Mouse (Mus musculus) limb, embryonic 15.5 days (tissue): ENCODE data around the gene Avil. TPM values are rescaled to one million over a fixed set of nuclear protein-coding genes. Genes with fewer than 3 reads are reported as not detected.

ENCODE experiments used
- ATAC-seq: fragments of 200-750 bp; cut with Nextera tagmentation; 2 replicates; pipeline ENCODE4 v1.8.0; 2017; ENCODE audit warnings: low read depth, moderate TSS enrichment; ENCODE audit not compliant: insufficient number of reproducible peaks, low FRiP score, low TSS enrichment
- H3K27ac ChIP-seq: fragments of 300-500 bp; sonication (generic); 2 replicates; pipeline ENCODE4 v1.5.1; 2015; ENCODE audit warnings: moderate library complexity, mild to moderate bottlenecking, inconsistent platforms
- H3K27me3 ChIP-seq: fragments of 300-500 bp; sonication (generic); 2 replicates; pipeline ENCODE4 v1.6.1; 2015; ENCODE audit warnings: inconsistent platforms
- H3K36me3 ChIP-seq: fragments of 300-500 bp; sonication (generic); 2 replicates; pipeline ENCODE4 v1.6.1; 2015; ENCODE audit warnings: inconsistent platforms
- H3K4me1 ChIP-seq: fragments of 300-500 bp; sonication (generic); 2 replicates; pipeline ENCODE4 v1.6.1; 2015; ENCODE audit warnings: inconsistent platforms
- H3K4me2 ChIP-seq: fragments of 300-500 bp; sonication (generic); 2 replicates; pipeline ENCODE4 v1.6.1; 2015; ENCODE audit warnings: mild to moderate bottlenecking, inconsistent platforms
- H3K4me3 ChIP-seq: fragments of 300-500 bp; sonication (generic); 2 replicates; pipeline ENCODE4 v1.5.1; 2015; ENCODE audit warnings: mild to moderate bottlenecking, inconsistent platforms
- H3K9ac ChIP-seq: fragments of 300-500 bp; sonication (generic); 2 replicates; pipeline ENCODE4 v1.6.1; 2015; ENCODE audit warnings: inconsistent platforms
- H3K9me3 ChIP-seq: fragments of 300-500 bp; sonication (generic); 2 replicates; pipeline ENCODE4 v1.6.1; 2016; ENCODE audit warnings: inconsistent platforms
- WGBS: fragments of 180-500 bp; shearing (Covaris S2); methylation state at CpG from one replicate; pipeline ENCODE4 v1.1.7; 2015; 5-methylcytosine and 5-hydroxymethylcytosine counted together
- polyA plus RNA-seq: library from polyadenylated mRNA; unstranded; fragments of >200 nt; fragmentation: Nextera tagmentation; extraction: Ambion mirVana; gene quantifications from 2 replicates; pipeline ENCODE4 v1.2.1, GENCODE M21; 2015

Avil gene
- polyA plus RNA-seq, 1 experiment from 2014 or later, result 0.50 TPM

DNA sequence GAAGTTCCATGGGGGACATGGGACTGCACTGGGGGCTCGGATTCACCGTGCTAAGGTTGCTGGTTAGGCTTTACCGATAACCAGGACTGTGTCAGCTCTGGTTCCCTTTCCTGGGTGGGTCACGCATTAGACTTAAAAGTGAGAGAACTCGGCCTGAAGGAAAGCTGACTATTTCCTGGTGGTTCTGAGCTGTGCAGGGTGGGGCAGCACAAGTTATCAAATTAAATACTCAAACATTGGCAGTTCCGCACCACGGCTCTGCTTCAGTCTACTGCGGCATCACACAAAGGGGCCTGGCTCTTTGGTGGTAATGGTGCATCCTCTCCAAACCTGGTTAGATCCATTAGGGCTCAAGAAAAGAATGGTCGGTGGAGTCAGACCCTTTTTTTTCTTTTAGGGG is 788 bp downstream of the Avil start:
- ATAC-seq, result no peak
- H3K27ac ChIP-seq, result no peak overlapping the region

DNA sequence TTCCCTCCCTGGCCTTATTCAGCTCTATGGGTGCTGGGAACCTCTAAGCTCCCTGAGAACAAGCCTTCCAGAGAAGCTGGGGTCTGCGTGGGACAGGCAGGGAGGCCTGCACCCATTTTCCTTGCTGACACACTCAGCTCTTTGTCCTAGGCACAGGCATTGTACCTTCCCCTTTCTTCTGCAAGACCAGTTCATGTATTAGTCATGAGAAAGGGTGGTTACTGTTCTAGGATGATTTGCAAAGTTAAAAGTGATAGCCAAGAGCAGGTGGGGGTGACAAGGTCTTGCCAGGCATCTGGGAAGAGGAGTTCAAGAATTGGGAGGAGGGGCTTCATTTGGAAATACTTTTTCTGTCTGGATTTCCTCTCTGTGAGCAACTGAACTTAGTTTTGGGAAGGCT is 1.5 kb downstream of the Avil start:
- no peak overlapping the region for H3K27ac ChIP-seq
- ATAC-seq, result no peak
- 77% methylated on average over 1 of the region's 1 CpGs for WGBS

More for the DNA sequence above, 788 bp downstream of the Avil start:
- H3K9me3 ChIP-seq, result no peaks in the 10 kb centered on the region
- H3K4me3 ChIP-seq, result no peak overlapping the region
- H3K4me1 ChIP-seq, result peaks cover 9% of the 10 kb centered on the region
- no peaks in the 10 kb centered on the region for H3K27me3 ChIP-seq
- H3K36me3 ChIP-seq, result peaks cover 29% of the 10 kb centered on the region
- WGBS, result 86% methylated on average over 9 of the region's 9 CpGs
- H3K9ac ChIP-seq, result no peak overlapping the region
- H3K4me2 ChIP-seq, result no peak overlapping the region

DNA sequence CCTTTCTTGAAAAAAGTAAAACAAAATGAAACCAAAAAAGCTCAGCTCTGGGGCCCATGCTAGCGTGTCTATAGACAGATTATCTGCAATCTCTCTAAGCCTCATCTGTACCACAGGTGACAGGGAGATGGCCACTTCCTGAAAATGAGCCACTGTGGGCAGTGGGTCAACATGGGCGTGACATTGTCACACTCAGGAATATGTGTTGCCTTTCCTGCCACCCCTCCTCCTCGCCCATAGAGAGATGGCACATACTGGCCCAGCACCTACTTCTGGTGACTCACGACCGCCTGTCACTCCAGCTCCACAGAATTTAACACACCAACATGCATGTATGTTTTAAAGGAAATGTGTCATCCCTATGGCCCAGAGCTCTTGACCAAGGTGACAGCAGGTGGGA is 2.3 kb downstream of the Avil start:
- Histone ChIP-seq H3K36me3 (peaks cover 22% of the 10 kb centered on the region), H3K9me3 (no peaks in the 10 kb centered on the region), H3K4me1 (peaks cover 2% of the 10 kb centered on the region), H3K27ac (no peak overlapping the region), H3K27me3 (no peaks in the 10 kb centered on the region), H3K4me2 (no peak overlapping the region), H3K4me3 (no peak overlapping the region), H3K9ac (no peak overlapping the region)
- ATAC-seq, result no peak
- WGBS, result 89% methylated on average over 5 of the region's 5 CpGs

More for the DNA sequence above, 1.5 kb downstream of the Avil start:
- no peak overlapping the region for H3K4me2 ChIP-seq
- peaks cover 9% of the 10 kb centered on the region for H3K4me1 ChIP-seq
- H3K4me3 ChIP-seq, result no peak overlapping the region
- no peaks in the 10 kb centered on the region for H3K9me3 ChIP-seq
- no peak overlapping the region for H3K9ac ChIP-seq
- H3K27me3 ChIP-seq, result no peaks in the 10 kb centered on the region
- H3K36me3 ChIP-seq, result peaks cover 29% of the 10 kb centered on the region

DNA sequence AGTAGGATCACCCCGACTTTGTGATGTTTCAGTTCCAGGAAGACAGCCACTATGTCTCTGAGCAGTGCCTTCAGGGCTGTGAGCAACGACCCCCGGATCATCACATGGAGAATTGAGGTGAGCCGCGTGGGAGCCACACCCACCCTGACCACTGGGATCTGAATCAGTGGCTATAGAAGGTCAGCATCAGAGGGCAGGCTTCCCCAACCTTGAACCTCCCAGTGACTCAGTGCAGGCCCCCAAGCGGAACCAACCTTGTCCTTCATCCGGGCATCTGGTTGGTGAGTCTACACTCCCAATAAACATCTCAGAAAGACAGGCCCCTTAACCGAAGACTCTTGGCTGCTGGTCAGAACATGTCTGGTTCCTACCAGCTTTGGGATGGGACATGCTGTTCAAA is 2.8 kb downstream of the Avil start:
- H3K4me2 ChIP-seq, result no peak overlapping the region
- no peak overlapping the region for H3K4me3 ChIP-seq
- WGBS, result 78% methylated on average over 8 of the region's 8 CpGs
- no peaks in the 10 kb centered on the region; the same call in 1 of the 2 replicates for H3K4me1 ChIP-seq
- no peak overlapping the region for H3K27ac ChIP-seq
- no peak for ATAC-seq
- H3K27me3 ChIP-seq, result no peaks in the 10 kb centered on the region
- no peak overlapping the region for H3K9ac ChIP-seq
- no peaks in the 10 kb centered on the region for H3K9me3 ChIP-seq
- H3K36me3 ChIP-seq, result peaks cover 16% of the 10 kb centered on the region

DNA sequence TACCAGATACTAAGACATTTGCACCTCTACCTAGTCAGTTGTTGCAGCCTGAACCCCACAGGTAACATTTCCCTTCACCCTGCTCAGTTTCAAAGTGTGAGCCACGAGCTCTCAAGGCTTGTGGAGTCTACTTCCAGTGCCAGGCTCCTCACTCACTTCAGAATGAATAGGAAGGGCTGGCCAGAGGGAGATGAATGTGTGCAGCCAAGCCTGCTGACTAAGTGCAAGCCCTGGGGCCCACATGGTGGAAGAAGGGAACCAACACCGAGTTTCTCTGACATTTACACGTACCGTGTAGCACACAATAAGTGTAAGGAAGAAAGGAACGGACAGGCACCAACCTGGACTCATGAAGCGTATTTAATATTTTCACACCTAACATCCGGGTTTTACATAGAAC is 3.3 kb downstream of the Avil start:
- H3K4me3 ChIP-seq, result no peak overlapping the region
- H3K36me3 ChIP-seq, result peaks cover 12% of the 10 kb centered on the region
- no peaks in the 10 kb centered on the region; the same call in 1 of the 2 replicates for H3K4me1 ChIP-seq
- H3K9me3 ChIP-seq, result no peaks in the 10 kb centered on the region
- WGBS, result 85% methylated on average over 7 of the region's 7 CpGs
- no peak overlapping the region for H3K27ac ChIP-seq
- no peak overlapping the region for H3K4me2 ChIP-seq
- no peak overlapping the region for H3K9ac ChIP-seq
- no peaks in the 10 kb centered on the region for H3K27me3 ChIP-seq
- ATAC-seq, result no peak

DNA sequence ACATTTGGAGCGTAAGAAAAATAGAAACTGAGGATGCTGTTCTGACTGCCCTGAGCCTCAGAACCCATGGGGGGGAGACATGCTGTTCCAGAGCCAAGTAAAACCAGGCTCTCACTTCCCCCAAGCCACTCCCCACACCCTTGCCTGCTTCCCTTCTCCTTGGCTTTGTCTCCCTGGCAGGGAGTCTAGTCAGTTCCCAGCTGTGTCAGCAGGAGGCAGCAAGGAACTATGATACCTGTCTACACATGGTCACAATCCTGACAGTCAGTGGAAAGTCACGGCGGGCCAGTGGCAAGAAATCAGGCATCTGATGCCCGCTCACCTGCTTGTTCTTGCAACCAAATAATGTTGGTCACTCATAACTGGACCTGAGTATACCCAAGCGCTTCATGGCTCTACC is 16.0 kb downstream of the Avil start:
- Histone ChIP-seq H3K27ac (no peak overlapping the region), H3K36me3 (0 out of 2 replicates have a peak, but pooled peaks cover 3% of the 10 kb centered on the region), H3K4me1 (peaks cover 11% of the 10 kb centered on the region), H3K4me2 (no peak overlapping the region), H3K9me3 (no peaks in the 10 kb centered on the region), H3K9ac (no peak overlapping the region), H3K27me3 (no peaks in the 10 kb centered on the region), H3K4me3 (no peak overlapping the region)
- ATAC-seq, result no peak
- WGBS, result 39% methylated on average over 5 of the region's 5 CpGs

DNA sequence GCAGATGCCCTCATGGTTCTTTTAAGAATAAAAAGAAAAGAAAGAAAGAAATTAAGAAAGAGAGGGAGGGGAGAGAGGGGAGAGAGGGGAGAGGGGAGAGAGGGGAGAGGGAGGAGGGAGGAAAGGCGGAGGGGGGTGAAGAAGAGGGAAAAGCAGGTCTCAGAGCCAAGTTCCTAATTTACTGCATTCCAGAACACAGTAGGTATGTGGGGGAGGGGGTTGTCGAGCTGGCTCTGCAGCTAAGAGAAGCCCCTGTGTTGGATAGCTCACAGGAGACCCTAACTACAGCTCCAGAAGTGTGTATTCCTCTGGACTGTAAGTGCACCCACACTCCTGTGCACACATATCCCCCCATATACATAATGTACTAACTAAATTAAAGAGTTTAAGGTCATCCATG is 16.6 kb downstream of the Avil start:
- Histone ChIP-seq H3K9ac (no peak overlapping the region), H3K9me3 (no peaks in the 10 kb centered on the region), H3K4me1 (peaks cover 11% of the 10 kb centered on the region), H3K36me3 (peaks cover 7% of the 10 kb centered on the region), H3K4me3 (no peak overlapping the region), H3K27ac (no peak overlapping the region), H3K27me3 (no peaks in the 10 kb centered on the region), H3K4me2 (no peak overlapping the region)
- 21% methylated on average over 2 of the region's 2 CpGs for WGBS
- no peak for ATAC-seq

DNA sequence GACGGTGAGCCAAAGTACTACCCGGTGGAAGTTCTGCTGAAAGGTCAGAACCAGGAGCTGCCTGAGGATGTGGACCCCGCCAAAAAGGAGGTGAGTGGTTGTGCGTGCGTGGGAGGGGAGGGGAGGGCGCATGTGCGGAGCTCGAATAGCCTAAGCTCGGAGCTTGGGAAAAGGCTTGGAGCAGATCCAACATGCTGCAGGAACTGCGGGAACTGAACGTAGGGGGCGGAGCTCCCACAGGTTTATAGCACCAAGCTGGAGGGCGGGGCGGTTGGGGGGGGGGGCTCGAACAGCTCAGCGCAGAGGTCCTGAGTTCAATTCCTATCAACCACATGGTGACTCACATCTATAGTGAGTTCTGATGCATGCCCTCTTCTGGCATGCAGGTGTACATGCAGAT is 17.9 kb downstream of the Avil start:
- no peak overlapping the region for H3K27ac ChIP-seq
- H3K4me2 ChIP-seq, result no peak overlapping the region
- no peaks in the 10 kb centered on the region for H3K9me3 ChIP-seq
- no peak for ATAC-seq
- H3K27me3 ChIP-seq, result no peaks in the 10 kb centered on the region
- H3K4me1 ChIP-seq, result peaks cover 11% of the 10 kb centered on the region
- H3K36me3 ChIP-seq, result peaks cover 17% of the 10 kb centered on the region
- no peak overlapping the region for H3K9ac ChIP-seq
- 59% methylated on average over 16 of the region's 16 CpGs for WGBS
- H3K4me3 ChIP-seq, result no peak overlapping the region

DNA sequence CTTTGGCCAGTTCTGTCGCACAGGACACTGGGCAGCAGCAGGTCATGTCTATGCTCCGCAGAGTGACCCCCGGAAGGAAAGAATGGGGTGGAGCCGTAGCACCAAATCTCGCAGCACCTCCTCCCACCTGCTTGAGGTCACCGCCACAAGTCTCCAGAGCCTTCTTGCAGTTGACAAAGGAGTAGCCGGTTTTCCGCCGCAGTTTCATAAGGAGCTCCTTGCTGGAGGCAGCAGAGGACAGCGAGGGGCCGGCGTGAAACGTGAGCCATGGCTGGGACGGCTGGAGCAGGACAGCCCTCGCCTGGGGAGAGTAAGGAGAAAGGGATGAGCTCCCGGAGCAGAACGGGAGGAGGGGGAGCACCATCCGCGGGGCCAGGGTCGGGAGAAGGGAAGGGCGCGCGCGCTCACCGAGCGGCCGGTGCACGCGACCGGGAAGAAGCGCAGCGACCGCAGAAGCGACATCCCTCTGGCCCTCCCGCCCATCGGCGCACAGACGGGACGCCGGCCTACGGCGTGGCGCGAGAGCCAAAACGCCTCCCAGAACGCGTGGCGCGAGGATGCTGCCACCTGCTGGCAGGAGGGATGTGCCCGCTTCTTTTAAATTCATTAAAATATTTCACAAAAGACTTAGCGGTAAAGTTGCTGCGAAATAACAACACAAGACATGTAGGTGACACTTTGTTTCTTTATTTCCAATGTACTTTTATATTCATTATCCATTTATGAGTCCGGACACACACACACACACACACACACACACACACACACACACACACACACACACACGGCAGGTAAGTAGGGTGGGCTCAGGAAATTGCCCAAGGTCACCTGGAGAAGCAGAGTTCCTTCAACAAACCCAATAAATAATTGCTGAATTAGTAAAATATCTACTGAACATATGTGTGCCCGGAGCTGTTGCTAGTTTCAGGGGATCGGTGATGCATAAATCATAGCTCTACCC is 30.1 kb downstream of the Avil start, which contains the start of gene Tsfm:
TSS of gene Tsfm (minus strand) at position 505 of the 961 bp plus-strand sequence.
- Histone ChIP-seq H3K9ac (peak within 1 kb of the TSS; percentile 90), H3K36me3 (peaks cover 29% of the 10 kb centered on the region), H3K4me1 (peaks cover 12% of the 10 kb centered on the region; the same call in 1 of the 2 replicates), H3K27ac (peak within 1 kb of the TSS; percentile 67), H3K9me3 (no peaks in the 10 kb centered on the region), H3K4me3 (peak within 1 kb of the TSS; percentile 89), H3K27me3 (no peaks in the 10 kb centered on the region), H3K4me2 (peak within 1 kb of the TSS; percentile 65)
- 4% methylated on average over 56 of the region's 56 CpGs for WGBS
- ATAC-seq, result 0 out of 2 replicates have a peak, but pooled peaks have one; percentile 56

DNA sequence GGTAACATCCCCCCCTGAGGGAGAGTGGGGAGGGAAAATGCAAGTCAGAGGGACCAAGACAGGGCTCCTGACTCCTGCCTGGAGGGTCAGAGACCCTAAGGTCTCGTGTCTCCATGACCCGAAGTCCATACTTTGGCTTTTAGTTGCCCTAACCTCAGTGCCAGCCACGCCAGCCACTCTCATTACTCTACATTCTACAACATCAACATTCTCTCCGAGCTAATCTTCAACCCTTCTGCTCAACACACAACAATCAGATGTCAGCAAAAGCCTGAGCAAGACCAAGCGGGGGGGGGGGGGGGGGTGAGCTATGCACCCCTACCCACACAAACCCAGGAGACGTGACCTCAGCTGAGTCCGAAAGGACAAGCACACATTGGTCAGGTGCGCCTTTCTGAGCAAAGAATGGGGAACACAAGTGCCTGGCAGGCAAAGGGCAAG is 32.8 kb downstream of the Avil start:
- H3K27me3 ChIP-seq, result no peaks in the 10 kb centered on the region
- 81% methylated on average over 8 of the region's 8 CpGs for WGBS
- H3K4me3 ChIP-seq, result no peak overlapping the region
- no peak overlapping the region for H3K4me2 ChIP-seq
- no peak overlapping the region for H3K27ac ChIP-seq
- peaks cover 2% of the 10 kb centered on the region for H3K36me3 ChIP-seq
- H3K9me3 ChIP-seq, result no peaks in the 10 kb centered on the region
- 0 out of 2 replicates have a peak, but pooled peaks have one; percentile 37 for ATAC-seq
- peaks cover 12% of the 10 kb centered on the region; the same call in 1 of the 2 replicates for H3K4me1 ChIP-seq
- no peak overlapping the region for H3K9ac ChIP-seq

DNA sequence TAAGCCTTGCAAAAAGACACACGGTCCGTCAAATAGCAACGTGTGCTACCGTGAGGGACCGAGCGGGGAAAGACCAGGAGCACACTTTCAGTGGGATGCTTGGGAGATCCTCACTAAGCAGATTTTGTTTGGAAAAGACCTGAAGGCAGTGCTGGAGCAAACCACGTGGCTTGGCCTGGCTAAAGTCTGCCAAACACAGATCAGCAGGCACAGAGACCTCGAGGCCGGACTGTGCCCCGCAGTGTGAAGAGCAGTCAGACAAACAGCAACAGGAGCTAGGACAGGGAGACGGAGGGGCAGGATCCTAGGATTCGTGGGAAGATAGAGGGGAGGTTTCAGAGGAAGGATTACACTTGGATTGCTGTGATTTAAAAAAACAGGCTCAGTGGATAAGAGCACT is 35.8 kb downstream of the Avil start:
- no peak overlapping the region for H3K27ac ChIP-seq
- no peak overlapping the region for H3K4me3 ChIP-seq
- no peak overlapping the region for H3K9ac ChIP-seq
- 0 out of 2 replicates have a peak, but pooled peaks cover 4% of the 10 kb centered on the region for H3K4me1 ChIP-seq
- no peak overlapping the region for H3K4me2 ChIP-seq
- H3K27me3 ChIP-seq, result no peaks in the 10 kb centered on the region
- no peak for ATAC-seq
- 80% methylated on average over 12 of the region's 12 CpGs for WGBS
- H3K9me3 ChIP-seq, result no peaks in the 10 kb centered on the region
- no peaks in the 10 kb centered on the region; the same call in 1 of the 2 replicates for H3K36me3 ChIP-seq

DNA sequence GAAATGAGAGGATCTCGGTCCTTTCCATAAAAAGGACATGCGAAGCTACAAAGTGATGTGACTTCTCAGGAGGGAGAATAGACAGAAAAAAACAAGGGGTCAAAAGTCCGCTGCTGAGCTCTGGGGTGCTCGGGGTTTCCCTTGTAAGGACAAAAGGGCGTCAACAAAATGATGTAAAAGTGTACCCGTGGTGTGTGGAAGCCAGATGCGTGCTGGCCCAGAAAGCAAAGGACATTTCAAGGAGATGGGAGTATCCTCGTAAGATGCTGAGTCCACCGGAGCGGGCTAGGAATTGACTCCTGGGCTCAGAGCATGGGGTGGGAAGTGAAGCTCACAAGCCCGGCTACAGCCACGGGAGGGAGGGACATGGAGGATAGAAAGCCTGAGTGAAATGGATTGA is 37.1 kb downstream of the Avil start:
- Histone ChIP-seq H3K9me3 (no peaks in the 10 kb centered on the region), H3K27me3 (no peaks in the 10 kb centered on the region), H3K4me2 (no peak overlapping the region), H3K36me3 (no peaks in the 10 kb centered on the region; the same call in 1 of the 2 replicates), H3K27ac (no peak overlapping the region), H3K4me1 (peaks cover 7% of the 10 kb centered on the region; the same call in 1 of the 2 replicates), H3K4me3 (no peak overlapping the region), H3K9ac (no peak overlapping the region)
- 73% methylated on average over 12 of the region's 12 CpGs for WGBS
- no peak for ATAC-seq
